Comparison of ENCODE assay signal across 1 mouse cellular context in the genomic region with DNA sequence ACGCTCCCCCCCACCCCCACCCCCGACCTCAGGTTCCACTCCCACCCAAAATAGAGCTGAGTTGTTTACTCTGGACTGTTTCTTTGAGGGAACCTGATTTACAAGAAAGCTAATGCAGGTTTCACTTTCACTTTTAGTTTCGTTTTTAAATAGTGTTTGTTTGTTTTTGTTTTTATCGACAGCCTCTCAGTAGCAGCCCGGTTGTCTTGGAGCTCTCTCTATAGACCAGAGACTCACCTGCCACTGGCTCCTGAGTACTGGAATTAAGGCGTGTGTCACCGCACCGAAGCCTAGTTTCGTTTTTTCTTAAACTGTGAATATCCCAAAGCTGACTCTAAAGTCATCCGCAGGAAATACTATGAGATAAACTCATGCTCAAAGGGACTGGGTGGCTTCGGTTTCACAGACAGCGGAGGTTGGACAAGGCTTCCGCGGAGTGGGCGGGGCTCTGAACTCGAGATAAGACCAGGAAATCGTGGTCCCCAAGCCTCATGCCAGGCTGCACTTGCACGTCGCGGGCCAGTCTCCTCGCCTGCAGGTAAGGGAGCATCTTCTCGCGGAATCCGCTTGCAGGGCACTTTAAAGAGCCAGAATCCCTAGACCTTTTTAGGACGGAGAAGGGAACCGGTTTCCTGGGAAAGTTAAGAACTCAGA.
TF ChIP-seq lines count a peak whose summit lies in the region.

A gene (minus strand): TSS at position 422 of the 654 bp plus-strand sequence.
A gene (plus strand): TSS at position 487 of the 654 bp plus-strand sequence.

TF ChIP-seq in C2C12, 6 proteins besides CTCF, POLR2A, EP300 and RAD21:
- TF ChIP-seq MYOG (IDR thresholded peaks at IDR 0.05; ENCODE audit: control insufficient read depth, extremely low read depth, insufficient read length) (no peak), CEBPB (IDR thresholded peaks at IDR 0.05; ENCODE audit: low read depth) (no peak), USF1 (IDR thresholded peaks at IDR 0.05; ENCODE audit: low read depth) (no peak), FOSL1 (IDR thresholded peaks at IDR 0.05; ENCODE audit: insufficient read depth, low read length, poor library complexity, severe bottlenecking) (no peak), MAX (IDR thresholded peaks at IDR 0.05) (no peak), MYOD1 (IDR thresholded peaks at IDR 0.05; ENCODE audit: control insufficient read depth, insufficient read length, low read depth) (no peak)
